Mouse (Mus musculus): ENCODE measurements at regions not wholly inside any gene's neighbourhood (a gene's known extent, or its start where the extent isn't known, plus 50 kb on each side); places are given as distances from the start of the nearest gene placed in this dataset.

DNA sequence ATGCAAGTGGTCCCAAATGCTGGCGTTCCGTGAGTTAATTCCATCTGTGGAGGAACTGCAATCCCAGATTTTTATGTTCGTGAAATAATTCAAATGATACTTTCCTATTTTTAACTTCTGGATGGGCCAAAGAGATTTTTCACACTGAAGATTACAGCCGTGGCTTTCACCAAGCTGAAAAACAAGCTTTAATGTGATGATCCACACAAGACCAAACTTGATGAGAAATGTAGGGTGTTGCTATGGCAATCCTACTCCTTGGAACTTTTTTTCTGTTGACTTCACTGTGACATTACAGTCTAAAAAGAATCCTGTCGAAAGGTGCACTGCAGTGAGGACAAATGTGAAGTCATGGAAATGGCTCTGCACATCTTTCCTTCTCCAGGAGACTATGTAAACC lies 100.1 kb upstream of the Snx7 start:
- WGBS = 68% methylated on average over 5 of the region's 5 CpGs
- Histone ChIP-seq H3K4me2 (replicated peaks; ENCODE audit: low read depth, low read length) (no peak overlapping the region), H3K4me3 (ENCODE audit: low read depth, low read length) (no peak overlapping the region), H3K27me3 (replicated peaks; ENCODE audit: insufficient read depth, low read length) (no peaks in the 10 kb centered on the region), H3K9me3 (ENCODE audit: low read length) (no peaks in the 10 kb centered on the region), H3K4me1 (ENCODE audit: insufficient read depth, low read depth, low read length) (no peaks in the 10 kb centered on the region), H3K27ac (ENCODE audit: low read length) (no peak overlapping the region), H3K36me3 (ENCODE audit: insufficient read depth, low read length) (no peaks in the 10 kb centered on the region), H3K9ac (replicated peaks; ENCODE audit: low read depth) (no peak overlapping the region)
- DNase-seq (ENCODE audit: low spot score) = no peak
- no peak for ATAC-seq
- TF ChIP-seq EP300 (IDR thresholded peaks at IDR 0.05) = no peak

DNA sequence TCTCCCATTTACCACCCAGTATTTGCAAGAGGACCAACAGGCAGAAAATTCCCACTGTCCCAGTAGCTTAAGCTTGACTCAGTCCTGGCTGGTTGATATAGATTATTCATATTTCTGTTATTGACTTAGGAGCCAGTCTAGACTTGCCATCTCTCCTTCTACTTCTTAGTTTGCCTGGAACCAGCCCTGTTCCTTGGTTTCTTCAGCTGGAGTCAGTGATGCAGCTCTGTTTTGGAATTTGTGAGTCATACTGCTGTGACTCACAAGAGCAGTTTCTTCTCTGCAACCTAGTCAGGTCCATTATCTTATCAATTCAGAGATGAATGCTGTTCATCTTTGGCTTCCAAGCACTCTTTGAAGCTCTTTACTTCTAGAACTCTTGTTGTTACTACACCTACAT lies 69.7 kb upstream of the Snx7 start:
- Histone ChIP-seq H3K4me3 (ENCODE audit: low read depth, low read length) (no peak overlapping the region), H3K36me3 (ENCODE audit: insufficient read depth, low read length) (no peaks in the 10 kb centered on the region), H3K9ac (replicated peaks; ENCODE audit: low read depth) (no peak overlapping the region), H3K4me1 (ENCODE audit: insufficient read depth, low read depth, low read length) (no peaks in the 10 kb centered on the region), H3K4me2 (replicated peaks; ENCODE audit: low read depth, low read length) (no peak overlapping the region), H3K27me3 (replicated peaks; ENCODE audit: insufficient read depth, low read length) (no peaks in the 10 kb centered on the region), H3K9me3 (ENCODE audit: low read length) (no peaks in the 10 kb centered on the region), H3K27ac (ENCODE audit: low read length) (no peak overlapping the region)
- no peak for DNase-seq (ENCODE audit: low spot score)
- TF ChIP-seq CTCF (IDR thresholded peaks at IDR 0.05) (no peak), EP300 (IDR thresholded peaks at IDR 0.05) (no peak)
- no peak for ATAC-seq

DNA sequence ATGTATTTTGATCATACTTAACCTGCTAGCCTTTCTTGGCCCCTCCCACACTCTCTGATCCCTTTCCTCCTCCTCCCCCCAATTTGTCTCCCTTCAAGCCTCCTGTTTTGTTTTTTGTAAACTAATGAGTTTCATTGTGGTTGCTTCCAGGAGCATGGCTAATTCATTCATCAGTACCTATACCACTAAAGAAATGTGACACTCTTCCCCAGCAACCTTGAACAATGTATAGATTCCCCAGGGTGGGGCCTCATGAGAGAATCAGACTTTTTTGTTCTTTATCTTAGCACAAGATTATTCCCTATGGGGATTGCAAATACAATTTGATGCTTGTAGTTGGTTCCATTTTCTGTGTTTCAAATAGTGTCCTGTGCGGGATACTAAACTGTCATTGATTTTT lies 58.8 kb upstream of the Snx7 start:
- WGBS = 88% methylated on average over 1 of the region's 1 CpGs
- no peaks in the 10 kb centered on the region for H3K9me3 ChIP-seq (ENCODE audit: low read length)
- ATAC-seq = no peak
- H3K4me3 ChIP-seq (ENCODE audit: low read depth, low read length) = no peak overlapping the region
- H3K27ac ChIP-seq (ENCODE audit: low read length) = no peak overlapping the region
- no peak overlapping the region for H3K4me2 ChIP-seq (replicated peaks; ENCODE audit: low read depth, low read length)
- DNase-seq (ENCODE audit: low spot score) = no peak
- no peaks in the 10 kb centered on the region for H3K36me3 ChIP-seq (ENCODE audit: insufficient read depth, low read length)
- no peak overlapping the region for H3K9ac ChIP-seq (replicated peaks; ENCODE audit: low read depth)
- TF ChIP-seq CTCF (IDR thresholded peaks at IDR 0.05) (no peak), EP300 (IDR thresholded peaks at IDR 0.05) (no peak)
- no peaks in the 10 kb centered on the region for H3K27me3 ChIP-seq (replicated peaks; ENCODE audit: insufficient read depth, low read length)
- H3K4me1 ChIP-seq (ENCODE audit: insufficient read depth, low read depth, low read length) = no peaks in the 10 kb centered on the region

Data from lung, postnatal 0 days (tissue).